Mouse (Mus musculus) small intestine, adult 2 months (tissue): ENCODE data around the gene Rasgef1a.

Experiments
- CTCF ChIP-seq: fragments of 200-500 bp; IDR thresholded peaks from 2 replicates; pipeline ENCODE4 v1.5.1; 2012; ENCODE audit warnings: low read depth, mild to moderate bottlenecking, control low read depth, inconsistent platforms, low read length, moderate library complexity, mixed read lengths; ENCODE audit not compliant: insufficient replicate concordance, insufficient read length; ENCODE audit errors: extremely low read depth
- POLR2A ChIP-seq: fragments of 200-500 bp; IDR thresholded peaks from 2 replicates; pipeline ENCODE4 v1.6.1; 2012; ENCODE audit warnings: low read depth, mild to moderate bottlenecking, control low read depth, inconsistent platforms, low read length, moderate library complexity

DNA sequence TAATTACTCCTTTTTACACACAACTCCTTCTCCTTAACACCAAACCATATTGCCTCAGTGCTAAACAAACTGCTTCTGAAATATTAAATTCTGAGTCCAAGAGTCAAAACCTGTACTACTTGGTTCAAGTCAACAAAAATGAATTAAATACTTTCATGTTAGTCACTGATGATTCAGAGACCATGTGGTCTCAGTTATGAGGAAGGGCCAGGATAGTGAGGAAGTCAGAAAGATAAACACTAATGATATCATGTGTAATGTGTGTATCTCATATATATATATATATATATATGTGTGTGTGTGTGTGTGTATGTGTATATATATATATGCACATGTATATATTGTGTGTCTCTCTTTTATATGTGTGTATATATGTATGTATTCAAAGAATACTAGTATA lies 115.3 kb downstream of the Rasgef1a start:
- TF ChIP-seq CTCF (no peak), POLR2A (no peak)
